Mouse (Mus musculus) skeletal muscle tissue, postnatal 0 days (tissue): ENCODE data around the gene Nlrp6. TPM values are rescaled to one million over a fixed set of nuclear protein-coding genes. Genes with fewer than 3 reads are reported as not detected.

Experiments used
- polyA plus RNA-seq: library from polyadenylated mRNA; unstranded; fragments of >200 nt; fragmentation: Nextera tagmentation; extraction: Ambion mirVana; gene quantifications from 2 replicates; pipeline ENCODE4 v1.2.1, GENCODE M21; 2015

The Nlrp6 gene
- polyA plus RNA-seq, result 0.02 and 0.06 TPM in 2 replicates

DNA sequence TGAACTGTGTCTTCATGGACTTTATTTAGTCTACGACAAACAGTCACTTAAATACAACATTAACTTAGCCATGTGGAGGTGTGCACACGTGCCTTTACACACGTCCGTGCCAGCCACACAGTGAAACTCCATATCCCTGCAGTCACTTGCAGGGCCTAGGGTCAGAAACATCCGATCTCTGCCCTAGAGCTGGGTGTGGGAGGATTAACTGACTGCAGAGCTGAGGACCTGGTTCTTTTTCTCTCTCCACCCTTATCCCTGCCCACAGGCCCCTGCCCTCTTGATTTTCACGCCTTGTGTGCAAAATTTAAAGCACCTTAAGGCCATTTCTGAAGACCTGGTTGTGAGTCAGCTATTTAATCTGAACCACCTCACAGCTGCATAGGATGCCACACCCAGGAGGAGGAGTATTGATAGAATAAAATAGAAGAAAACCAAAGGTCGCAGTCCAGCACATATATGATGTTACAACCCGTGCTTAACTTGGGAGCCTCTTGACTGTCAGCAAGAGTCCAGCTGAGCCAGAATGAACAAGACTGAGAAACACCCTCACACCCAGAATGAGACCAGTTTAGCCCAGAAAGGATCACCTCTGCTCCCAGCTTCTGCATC, at the start of gene Nlrp6:
Gene Nlrp6, plus strand, starts transcription at position 485 of the 612 bp plus-strand sequence.

DNA sequence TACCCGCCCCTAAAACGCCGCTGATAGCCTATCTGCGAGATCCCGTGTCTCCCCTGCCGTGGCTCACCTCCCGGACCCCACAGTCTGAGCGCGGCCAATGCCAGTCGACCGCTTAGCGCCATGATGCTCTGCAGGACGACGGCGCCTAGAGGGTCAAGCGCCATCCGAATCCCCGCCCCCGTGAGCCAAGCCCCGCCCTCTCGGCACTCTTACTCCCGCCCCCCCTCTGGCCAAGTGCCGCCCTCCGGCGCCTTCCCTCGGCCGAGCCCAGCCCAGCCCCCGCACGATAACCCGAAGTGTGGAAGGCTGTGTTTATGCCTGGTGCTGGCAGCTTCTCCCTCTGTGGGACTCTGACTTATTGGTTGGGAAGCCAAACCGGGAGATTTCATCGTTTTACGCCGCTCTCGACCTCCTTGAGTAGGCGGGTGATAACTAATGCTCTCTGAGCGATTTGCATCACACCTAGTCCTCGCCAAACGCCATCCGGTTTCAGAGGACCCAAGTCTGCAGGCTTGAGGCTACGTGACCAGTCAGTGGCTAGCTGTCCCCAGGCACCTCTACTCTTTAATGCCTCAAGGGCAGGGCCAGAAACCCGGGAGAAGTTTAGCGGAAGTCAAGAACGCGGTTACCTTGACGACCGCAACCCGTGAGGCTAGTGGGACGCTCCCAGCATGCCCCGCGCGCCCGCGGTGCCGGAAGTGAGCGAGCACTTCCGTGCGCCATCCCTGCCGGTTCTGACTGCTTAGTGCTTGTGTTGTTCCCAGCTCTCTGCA, 38.8 kb upstream of the Nlrp6 start, which contains the start of the genes Psmd13 and Sirt3:
Gene Psmd13, plus strand, starts transcription at position 273 of the 773 bp plus-strand sequence.
Gene Sirt3, minus strand, starts transcription at position 614 of the 773 bp plus-strand sequence.

GRCm38 (mm10) chr7:140900220-140900619, 20.5 kb upstream of the Nlrp6 start, which contains the start of gene Cox8b:
Cox8b (minus strand) TSS chr7:140900446.

GRCm38 (mm10) chr7:140941222-140942051, 20.7 kb downstream of the Nlrp6 start, which contains the start of gene Pgghg:
Pgghg (plus strand) TSS chr7:140941391.

DNA sequence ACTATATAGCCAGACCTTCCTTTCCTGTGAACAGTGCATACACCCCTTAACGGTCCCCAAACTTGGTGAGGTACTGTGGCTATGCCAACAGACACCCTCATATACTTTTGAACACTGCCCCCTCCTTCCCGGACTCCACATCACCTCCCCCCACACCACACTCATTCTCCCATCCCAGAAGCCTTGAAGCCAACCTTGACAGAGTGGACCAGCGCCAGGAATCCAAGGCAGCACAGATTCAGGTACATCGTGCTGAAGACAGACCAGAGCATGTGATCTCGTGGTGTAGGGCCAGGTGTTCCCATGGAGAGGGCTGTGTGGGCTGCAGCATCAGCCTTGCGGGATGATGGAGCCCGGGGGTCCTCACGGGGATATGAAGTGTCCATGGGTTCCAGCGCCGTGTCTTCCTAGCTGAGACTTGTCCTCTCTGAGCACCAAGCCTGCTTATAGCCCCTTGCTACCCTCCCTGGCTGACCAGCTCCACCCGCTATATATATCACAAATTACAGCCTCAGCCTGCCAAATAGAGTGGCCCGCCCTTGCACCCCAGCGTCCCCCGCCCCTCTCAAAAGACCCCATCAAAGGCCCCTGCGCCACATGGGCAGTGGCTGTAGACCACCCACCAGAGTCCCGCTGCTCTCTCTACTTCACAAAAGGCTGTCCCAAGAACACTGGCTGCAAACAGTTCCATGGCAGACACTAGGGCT, 29.3 kb downstream of the Nlrp6 start, which contains the start of gene Ifitm5:
Gene Ifitm5, minus strand, starts transcription at position 468 of the 707 bp plus-strand sequence.

GRCm38 (mm10) chr7:140955758-140956555, 35.3 kb downstream of the Nlrp6 start, which contains the start of the genes Gm45717 and Ifitm2:
Gm45717 (minus strand) TSS chr7:140955937.
Ifitm2 (minus strand) TSS chr7:140955987.

GRCm38 (mm10) chr7:140966921-140967320, 46.2 kb downstream of the Nlrp6 start, which contains the start of gene Ifitm1:
Ifitm1 (plus strand) TSS chr7:140967221.

Other genes with a start within 250 kb of the Nlrp6 start
- not detected in 2 replicates for gene Olfr45, start 239.0 kb upstream of the Nlrp6 start, polyA plus RNA-seq
- gene Olfr541, start 223.6 kb upstream of the Nlrp6 start, polyA plus RNA-seq, result not detected in 2 replicates
- gene Cyp2e1, start 157.2 kb upstream of the Nlrp6 start, polyA plus RNA-seq, result 0.29 and 13.1 TPM in 2 replicates
- gene Syce1, start 133.1 kb upstream of the Nlrp6 start, polyA plus RNA-seq, result 0.21 TPM in 1 of 2 replicates, not detected in the other
- gene Zfp941, start 98.7 kb upstream of the Nlrp6 start, polyA plus RNA-seq, result 0.11 and 0.14 TPM in 2 replicates
- 5.0 TPM in 1 of 2 replicates, not detected in the other for gene Urah, start 85.9 kb upstream of the Nlrp6 start, polyA plus RNA-seq
- not detected in 2 replicates for gene Scgb1c1, start 75.4 kb upstream of the Nlrp6 start, polyA plus RNA-seq
- gene Odf3, start 73.1 kb upstream of the Nlrp6 start, polyA plus RNA-seq, result not detected in 2 replicates
- gene Gm45785, start 64.6 kb upstream of the Nlrp6 start, polyA plus RNA-seq, result not detected in 2 replicates
- 40.2 and 42.3 TPM in 2 replicates for gene Ric8a, start 63.9 kb upstream of the Nlrp6 start, polyA plus RNA-seq
- gene Bet1l, start 63.3 kb upstream of the Nlrp6 start, polyA plus RNA-seq, result 35.0 and 37.4 TPM in 2 replicates
- 170 and 182 TPM in 2 replicates for gene Psmd13, start 38.9 kb upstream of the Nlrp6 start, polyA plus RNA-seq
- gene Sirt3, start 38.6 kb upstream of the Nlrp6 start, polyA plus RNA-seq, result 28.6 and 32.3 TPM in 2 replicates
- 998 and 1,212 TPM in 2 replicates for gene Cox8b, start 20.5 kb upstream of the Nlrp6 start, polyA plus RNA-seq
- 8.7 and 9.2 TPM in 2 replicates for gene Pgghg, start 20.5 kb downstream of the Nlrp6 start, polyA plus RNA-seq
- gene Ifitm5, start 29.4 kb downstream of the Nlrp6 start, polyA plus RNA-seq, result 1.2 and 2.4 TPM in 2 replicates
- gene Gm45717, start 35.0 kb downstream of the Nlrp6 start, polyA plus RNA-seq, result not detected in 2 replicates
- 680 and 694 TPM in 2 replicates for gene Ifitm2, start 35.1 kb downstream of the Nlrp6 start, polyA plus RNA-seq
- 12.1 and 16.9 TPM in 2 replicates for gene Ifitm1, start 46.3 kb downstream of the Nlrp6 start, polyA plus RNA-seq
- gene Ifitm3, start 89.9 kb downstream of the Nlrp6 start, polyA plus RNA-seq, result 250 and 252 TPM in 2 replicates
- gene Ifitm6, start 97.0 kb downstream of the Nlrp6 start, polyA plus RNA-seq, result 0.56 and 1.0 TPM in 2 replicates
- gene Gm17387, start 108.2 kb downstream of the Nlrp6 start, polyA plus RNA-seq, result not detected in 2 replicates
- 0.56 TPM in 1 of 2 replicates, not detected in the other for gene B4galnt4, start 140.2 kb downstream of the Nlrp6 start, polyA plus RNA-seq
- 0.46 and 4.1 TPM in 2 replicates for gene Pkp3, start 157.3 kb downstream of the Nlrp6 start, polyA plus RNA-seq
- 2.8 and 3.8 TPM in 2 replicates for gene Sigirr, start 179.7 kb downstream of the Nlrp6 start, polyA plus RNA-seq
- 0.93 TPM in 1 of 2 replicates, not detected in the other for gene Ano9, start 196.9 kb downstream of the Nlrp6 start, polyA plus RNA-seq
- gene Ptdss2, start 201.5 kb downstream of the Nlrp6 start, polyA plus RNA-seq, result 29.8 and 34.4 TPM in 2 replicates